Mouse (Mus musculus): ENCODE data around the gene Olfr213. TPM values are rescaled to one million over a fixed set of nuclear protein-coding genes. Genes with fewer than 3 reads are reported as not detected.

The Olfr213 gene
- polyA plus RNA-seq, 1 experiment from 2014 or later: not detected

GRCm38 (mm10) chr6:116554952-116555351 is 16.7 kb downstream of the Olfr213 start:
- Histone ChIP-seq H3K4me2 (ENCODE audit: low read depth, severe bottlenecking) (no peak overlapping the region), H3K27me3 (ENCODE audit: control insufficient read depth, insufficient read depth, low read length) (no peaks in the 10 kb centered on the region)

GRCm38 (mm10) chr6:116569834-116570233 is 31.6 kb downstream of the Olfr213 start:
- H3K27ac ChIP-seq (replicated peaks; ENCODE audit: low read depth, low read length): no peak overlapping the region
- no peak for ATAC-seq (ENCODE audit: insufficient number of reproducible peaks, low FRiP score, low TSS enrichment, low read depth)
- H3K9ac ChIP-seq (ENCODE audit: low read length): no peak overlapping the region
- no peak overlapping the region for H3K4me3 ChIP-seq (ENCODE audit: low read depth, low read length)
- H3K27me3 ChIP-seq (ENCODE audit: control insufficient read depth, insufficient read depth, low read length): no peaks in the 10 kb centered on the region
- H3K4me2 ChIP-seq (ENCODE audit: low read depth, severe bottlenecking): no peak overlapping the region
- DNase-seq (ENCODE audit: low spot score): peak; percentile 49
- H3K9me3 ChIP-seq (ENCODE audit: control insufficient read depth, low read length): no peaks in the 10 kb centered on the region
- WGBS: 37% methylated on average over 3 of the region's 3 CpGs
- H3K4me1 ChIP-seq (ENCODE audit: control insufficient read depth, insufficient read depth, low read length): no peaks in the 10 kb centered on the region
- no peaks in the 10 kb centered on the region for H3K36me3 ChIP-seq (ENCODE audit: control insufficient read depth, insufficient read depth, low read length)

More at GRCm38 (mm10) chr6:116554952-116555351, 16.7 kb downstream of the Olfr213 start:
- no peak overlapping the region for H3K4me3 ChIP-seq (ENCODE audit: low read depth, low read length)
- H3K36me3 ChIP-seq (ENCODE audit: control insufficient read depth, insufficient read depth, low read length): no peaks in the 10 kb centered on the region
- 74% methylated on average over 3 of the region's 3 CpGs for WGBS
- no peaks in the 10 kb centered on the region for H3K9me3 ChIP-seq (ENCODE audit: control insufficient read depth, low read length)
- no peak overlapping the region for H3K27ac ChIP-seq (replicated peaks; ENCODE audit: low read depth, low read length)
- H3K4me1 ChIP-seq (ENCODE audit: control insufficient read depth, insufficient read depth, low read length): no peaks in the 10 kb centered on the region
- ATAC-seq (ENCODE audit: insufficient number of reproducible peaks, low FRiP score, low TSS enrichment, low read depth) (no peak), DNase-seq (ENCODE audit: low spot score) (no peak)
- no peak overlapping the region for H3K9ac ChIP-seq (ENCODE audit: low read length)

- Histone ChIP-seq H3K4me1 (ENCODE audit: control insufficient read depth, insufficient read depth, low read length) (no peaks in the 10 kb centered on the region), H3K9me3 (ENCODE audit: control insufficient read depth, low read length) (no peaks in the 10 kb centered on the region), H3K36me3 (ENCODE audit: control insufficient read depth, insufficient read depth, low read length) (no peaks in the 10 kb centered on the region), H3K27me3 (ENCODE audit: control insufficient read depth, insufficient read depth, low read length) (no peaks in the 10 kb centered on the region), H3K27ac (replicated peaks; ENCODE audit: low read depth, low read length) (no peak within 1 kb of the TSS), H3K9ac (ENCODE audit: low read length) (no peak within 1 kb of the TSS), H3K4me2 (ENCODE audit: low read depth, severe bottlenecking) (no peak within 1 kb of the TSS), H3K4me3 (ENCODE audit: low read depth, low read length) (no peak within 1 kb of the TSS)
- DNase-seq (ENCODE audit: low spot score) (no peak), ATAC-seq (ENCODE audit: insufficient number of reproducible peaks, low FRiP score, low TSS enrichment, low read depth) (no peak)
- WGBS: 83% methylated on average over 4 of the region's 4 CpGs
These were observed 45.8 kb downstream of the Olfr213 start, which contains the start of gene Olfr215 for GRCm38 (mm10) chr6:116584095-116584494. Gene Olfr215, minus strand, starts transcription at chr6:116584195.

Other genes starting within 250 kb of the Olfr213 start
- 17.0 and 19.0 TPM in 2 replicates for gene March8, start 200.4 kb upstream of the Olfr213 start, polyA plus RNA-seq (2014; fragmentation: Nextera tagmentation; extraction: Ambion mirVana)
- 0.75 and 0.98 TPM in 2 replicates for gene Alox5, start 77.3 kb upstream of the Olfr213 start, polyA plus RNA-seq (2014; fragmentation: Nextera tagmentation; extraction: Ambion mirVana)
- gene Olfr211, start 49.4 kb upstream of the Olfr213 start, polyA plus RNA-seq (2014; fragmentation: Nextera tagmentation; extraction: Ambion mirVana): not detected in 2 replicates
- not detected in 2 replicates for gene Olfr212, start 31.9 kb upstream of the Olfr213 start, polyA plus RNA-seq (2014; fragmentation: Nextera tagmentation; extraction: Ambion mirVana)
- gene Gm5580, start 12.7 kb downstream of the Olfr213 start, polyA plus RNA-seq (2014; fragmentation: Nextera tagmentation; extraction: Ambion mirVana): 0.40 and 0.52 TPM in 2 replicates
- gene Olfr214, start 15.8 kb downstream of the Olfr213 start, polyA plus RNA-seq (2014; fragmentation: Nextera tagmentation; extraction: Ambion mirVana): not detected in 2 replicates
- gene Olfr215, start 45.7 kb downstream of the Olfr213 start, polyA plus RNA-seq (2014; fragmentation: Nextera tagmentation; extraction: Ambion mirVana): not detected in 2 replicates
- gene Zfp422, start 90.5 kb downstream of the Olfr213 start, polyA plus RNA-seq (2014; fragmentation: Nextera tagmentation; extraction: Ambion mirVana): 300 and 303 TPM in 2 replicates
- 24.5 and 29.3 TPM in 2 replicates for gene Depp1, start 112.2 kb downstream of the Olfr213 start, polyA plus RNA-seq (2014; fragmentation: Nextera tagmentation; extraction: Ambion mirVana)
- gene Rassf4, start 135.5 kb downstream of the Olfr213 start, polyA plus RNA-seq (2014; fragmentation: Nextera tagmentation; extraction: Ambion mirVana): 5.1 and 8.1 TPM in 2 replicates
- 0.04 and 0.10 TPM in 2 replicates for gene Tmem72, start 178.5 kb downstream of the Olfr213 start, polyA plus RNA-seq (2014; fragmentation: Nextera tagmentation; extraction: Ambion mirVana)